Mouse (Mus musculus): ENCODE data around the gene Ubr4. TPM values are rescaled to one million over a fixed set of nuclear protein-coding genes. Genes with fewer than 3 reads are reported as not detected.

The Ubr4 gene
- polyA plus RNA-seq, 1 experiment, result 163 TPM

DNA sequence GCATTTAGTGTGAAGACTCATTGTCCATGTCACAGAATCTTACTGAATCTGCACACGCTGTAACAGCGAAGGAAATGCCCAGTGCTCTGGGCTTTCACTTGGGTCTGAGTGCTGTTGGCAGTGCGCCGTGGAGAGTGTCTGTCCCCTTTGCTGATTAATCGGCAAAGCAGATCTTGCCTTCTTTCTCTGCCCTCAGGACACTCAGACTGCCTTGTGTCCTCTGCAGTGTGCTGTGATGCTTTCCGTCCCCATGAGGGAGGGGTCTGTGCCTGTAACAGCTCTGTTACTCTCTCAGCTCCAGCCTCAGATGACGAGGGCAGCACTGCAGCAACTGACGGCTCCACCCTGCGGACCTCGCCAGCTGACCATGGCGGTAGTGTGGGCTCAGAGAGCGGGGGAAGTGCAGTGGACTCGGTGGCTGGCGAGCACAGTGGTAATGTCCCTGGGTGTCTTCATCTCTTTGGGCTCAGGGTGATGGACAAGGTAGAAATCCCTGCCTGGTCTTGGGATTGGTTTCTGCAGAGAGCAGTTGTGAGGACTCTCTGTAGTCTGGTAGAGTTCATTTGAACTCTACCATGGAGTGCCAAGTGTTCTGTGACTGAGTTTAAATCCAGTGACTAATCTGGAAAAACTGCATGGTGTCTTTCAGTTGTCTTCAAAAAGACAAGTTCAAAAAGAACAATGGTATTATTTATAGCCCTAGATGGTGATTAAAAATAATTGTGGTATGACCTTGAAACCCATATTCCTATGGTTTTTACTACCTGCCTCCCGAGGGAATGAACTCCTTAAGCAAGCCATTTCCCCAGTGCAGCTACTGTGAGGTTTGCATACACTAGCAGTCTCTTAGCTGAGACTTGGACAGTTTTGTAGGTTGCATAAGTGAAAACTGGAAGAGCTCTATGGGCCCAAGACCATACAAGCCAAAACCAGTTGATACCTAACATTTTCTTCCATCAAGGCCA, 90.3 kb downstream of the Ubr4 start:
- 85% methylated on average over 15 of the region's 15 CpGs for WGBS
- no peak for TF ChIP-seq POLR2A (IDR thresholded peaks at IDR 0.05; ENCODE audit: borderline replicate concordance, extremely low read depth, low read depth, low read length)
- no peak for TF ChIP-seq CTCF (IDR thresholded peaks at IDR 0.05; ENCODE audit: insufficient read depth, low read length)
- H3K4me1 ChIP-seq (ENCODE audit: control insufficient read depth, insufficient read depth, low read length), result no peaks in the 10 kb centered on the region
- DNase-seq, result no peak
- H3K4me3 ChIP-seq (replicated peaks; ENCODE audit: extremely low read depth, low read depth, low read length), result no peak overlapping the region

DNA sequence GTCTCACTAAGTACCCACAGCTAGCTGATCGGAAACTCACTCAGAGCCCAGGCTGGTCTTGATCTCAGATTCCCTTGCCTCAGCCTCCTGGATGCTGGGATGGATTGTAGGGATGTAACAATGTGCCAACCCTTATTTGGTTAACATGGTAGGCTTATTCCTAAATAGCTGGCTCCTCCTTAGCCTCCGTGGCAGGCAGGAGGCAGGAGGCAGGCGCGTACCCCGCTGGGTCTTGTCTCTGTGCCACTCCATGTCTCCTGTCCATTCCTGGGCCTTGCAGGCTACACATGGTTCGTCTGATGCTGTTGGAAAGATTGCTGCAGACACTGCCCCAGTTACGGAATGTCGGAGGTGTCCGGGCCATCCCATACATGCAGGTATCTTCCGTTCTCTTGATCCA, 91.9 kb downstream of the Ubr4 start:
- WGBS, result 94% methylated on average over 10 of the region's 10 CpGs
- H3K4me1 ChIP-seq (ENCODE audit: control insufficient read depth, insufficient read depth, low read length), result no peaks in the 10 kb centered on the region
- H3K4me3 ChIP-seq (replicated peaks; ENCODE audit: extremely low read depth, low read depth, low read length), result no peak overlapping the region
- no peak for DNase-seq
- TF ChIP-seq POLR2A (IDR thresholded peaks at IDR 0.05; ENCODE audit: borderline replicate concordance, extremely low read depth, low read depth, low read length) (no peak), CTCF (IDR thresholded peaks at IDR 0.05; ENCODE audit: insufficient read depth, low read length) (no peak)

- DNase-seq, result no peak
- WGBS, result 70% methylated on average over 2 of the region's 2 CpGs
- Histone ChIP-seq H3K4me3 (replicated peaks; ENCODE audit: extremely low read depth, low read depth, low read length) (no peak overlapping the region), H3K4me1 (ENCODE audit: control insufficient read depth, insufficient read depth, low read length) (no peaks in the 10 kb centered on the region)
- TF ChIP-seq CTCF (IDR thresholded peaks at IDR 0.05; ENCODE audit: insufficient read depth, low read length), result no peak
- TF ChIP-seq POLR2A (IDR thresholded peaks at IDR 0.05; ENCODE audit: borderline replicate concordance, extremely low read depth, low read depth, low read length), result no peak
Observed at GRCm38 (mm10) chr4:139446176-139446575, 93.8 kb downstream of the Ubr4 start.

GRCm38 (mm10) chr4:139446731-139447675, 94.6 kb downstream of the Ubr4 start:
- DNase-seq, result no peak
- 69% methylated on average over 11 of the region's 11 CpGs for WGBS
- no peak for TF ChIP-seq POLR2A (IDR thresholded peaks at IDR 0.05; ENCODE audit: borderline replicate concordance, extremely low read depth, low read depth, low read length)
- no peak for TF ChIP-seq CTCF (IDR thresholded peaks at IDR 0.05; ENCODE audit: insufficient read depth, low read length)
- Histone ChIP-seq H3K4me3 (replicated peaks; ENCODE audit: extremely low read depth, low read depth, low read length) (no peak overlapping the region), H3K4me1 (ENCODE audit: control insufficient read depth, insufficient read depth, low read length) (no peaks in the 10 kb centered on the region)

GRCm38 (mm10) chr4:139452944-139453700, 100.7 kb downstream of the Ubr4 start:
- H3K4me3 ChIP-seq (replicated peaks; ENCODE audit: extremely low read depth, low read depth, low read length), result no peak overlapping the region
- TF ChIP-seq CTCF (IDR thresholded peaks at IDR 0.05; ENCODE audit: insufficient read depth, low read length), result no peak
- TF ChIP-seq POLR2A (IDR thresholded peaks at IDR 0.05; ENCODE audit: borderline replicate concordance, extremely low read depth, low read depth, low read length), result no peak
- WGBS, result 89% methylated on average over 8 of the region's 8 CpGs
- DNase-seq, result no peak
- H3K4me1 ChIP-seq (ENCODE audit: control insufficient read depth, insufficient read depth, low read length), result no peaks in the 10 kb centered on the region

DNA sequence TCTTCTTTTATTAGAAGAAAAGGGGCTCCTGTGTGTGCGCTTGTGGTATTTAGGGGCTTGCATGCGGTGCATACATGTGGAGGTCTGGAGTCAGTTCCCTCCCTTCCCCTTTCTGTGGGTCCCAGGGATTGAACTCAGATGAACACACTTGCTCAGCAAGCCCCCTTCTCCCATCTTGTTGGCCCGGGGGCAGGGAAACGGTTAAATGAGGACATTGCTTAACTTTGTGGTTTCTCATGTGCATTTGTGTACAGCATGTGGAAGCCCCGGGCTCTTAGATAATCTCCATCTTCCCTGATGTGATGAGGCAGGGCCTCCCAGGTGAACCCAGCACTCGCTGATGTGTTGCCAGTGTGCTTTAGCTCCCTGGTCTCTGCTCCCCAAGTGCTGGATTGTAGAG, 101.9 kb downstream of the Ubr4 start:
- no peak overlapping the region for H3K4me3 ChIP-seq (replicated peaks; ENCODE audit: extremely low read depth, low read depth, low read length)
- TF ChIP-seq POLR2A (IDR thresholded peaks at IDR 0.05; ENCODE audit: borderline replicate concordance, extremely low read depth, low read depth, low read length) (no peak), CTCF (IDR thresholded peaks at IDR 0.05; ENCODE audit: insufficient read depth, low read length) (no peak)
- no peaks in the 10 kb centered on the region for H3K4me1 ChIP-seq (ENCODE audit: control insufficient read depth, insufficient read depth, low read length)
- no peak for DNase-seq
- 87% methylated on average over 6 of the region's 6 CpGs for WGBS

DNA sequence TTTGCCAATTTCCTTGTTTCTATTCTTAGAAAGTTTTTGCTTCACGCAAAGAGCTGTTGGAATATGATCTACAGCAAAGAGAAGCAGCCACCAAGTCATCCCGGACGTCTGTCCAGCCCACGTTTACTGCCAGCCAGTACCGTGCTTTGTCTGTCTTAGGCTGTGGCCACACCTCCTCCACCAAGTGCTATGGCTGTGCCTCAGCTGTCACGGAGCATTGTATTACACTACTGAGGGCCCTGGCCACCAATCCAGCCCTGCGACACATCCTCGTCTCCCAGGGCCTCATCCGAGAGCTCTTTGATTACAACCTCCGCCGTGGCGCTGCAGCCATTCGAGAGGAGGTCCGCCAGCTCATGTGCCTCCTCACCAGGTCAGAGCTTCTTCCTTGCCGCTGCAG, 107.6 kb downstream of the Ubr4 start:
- no peak for TF ChIP-seq CTCF (IDR thresholded peaks at IDR 0.05; ENCODE audit: insufficient read depth, low read length)
- no peak for TF ChIP-seq POLR2A (IDR thresholded peaks at IDR 0.05; ENCODE audit: borderline replicate concordance, extremely low read depth, low read depth, low read length)
- DNase-seq, result no peak
- 83% methylated on average over 15 of the region's 15 CpGs for WGBS
- no peak overlapping the region for H3K4me3 ChIP-seq (replicated peaks; ENCODE audit: extremely low read depth, low read depth, low read length)
- H3K4me1 ChIP-seq (ENCODE audit: control insufficient read depth, insufficient read depth, low read length), result no peaks in the 10 kb centered on the region

- TF ChIP-seq POLR2A (IDR thresholded peaks at IDR 0.05; ENCODE audit: borderline replicate concordance, extremely low read depth, low read depth, low read length) (no peak), CTCF (IDR thresholded peaks at IDR 0.05; ENCODE audit: insufficient read depth, low read length) (no peak)
- H3K4me3 ChIP-seq (replicated peaks; ENCODE audit: extremely low read depth, low read depth, low read length), result no peak overlapping the region
- WGBS, result 92% methylated on average over 12 of the region's 12 CpGs
- DNase-seq, result no peak
- no peaks in the 10 kb centered on the region for H3K4me1 ChIP-seq (ENCODE audit: control insufficient read depth, insufficient read depth, low read length)
Observed at GRCm38 (mm10) chr4:139464163-139464562, 111.8 kb downstream of the Ubr4 start.

GRCm38 (mm10) chr4:139466541-139466940, 114.1 kb downstream of the Ubr4 start:
- TF ChIP-seq POLR2A (IDR thresholded peaks at IDR 0.05; ENCODE audit: borderline replicate concordance, extremely low read depth, low read depth, low read length) (no peak), CTCF (IDR thresholded peaks at IDR 0.05; ENCODE audit: insufficient read depth, low read length) (no peak)
- no peak overlapping the region for H3K4me3 ChIP-seq (replicated peaks; ENCODE audit: extremely low read depth, low read depth, low read length)
- 84% methylated on average over 6 of the region's 6 CpGs for WGBS
- no peaks in the 10 kb centered on the region for H3K4me1 ChIP-seq (ENCODE audit: control insufficient read depth, insufficient read depth, low read length)
- DNase-seq, result no peak
